Mouse (Mus musculus): ENCODE data around the gene 1700022I11Rik. TPM values are rescaled to one million over a fixed set of nuclear protein-coding genes. Genes with fewer than 3 reads are reported as not detected.
A peak's percentile ranks its signal among the peaks of the same experiment; 100 is the strongest.

1700022I11Rik gene
- total RNA-seq, 2 experiments from 2014 or later, result not detected

- peak; percentile 99 for ATAC-seq (ENCODE audit: poor library complexity, severe bottlenecking)
Measured at GRCm38 (mm10) chr4:43031237-43031995, 62.0 kb downstream of the 1700022I11Rik start, which contains the start of gene Stoml2. Gene Stoml2, minus strand, starts transcription at chr4:43031710.

GRCm38 (mm10) chr4:43032501-43032900, 63.1 kb downstream of the 1700022I11Rik start:
- ATAC-seq (ENCODE audit: poor library complexity, severe bottlenecking), result no peak

Other genes starting within 250 kb of the 1700022I11Rik start
- not detected in 2 replicates for gene 4930578G10Rik, start 234.1 kb upstream of the 1700022I11Rik start, total RNA-seq (2015)
- not detected in 2 replicates for gene 4930578G10Rik, start 234.1 kb upstream of the 1700022I11Rik start, total RNA-seq (2017)
- gene Ccl19, start 213.0 kb upstream of the 1700022I11Rik start, total RNA-seq (2015), result not detected in 2 replicates
- gene Ccl19, start 213.0 kb upstream of the 1700022I11Rik start, total RNA-seq (2017), result not detected in 2 replicates
- not detected in 2 replicates for gene Ccl21a, start 195.6 kb upstream of the 1700022I11Rik start, total RNA-seq (2015)
- gene Ccl21a, start 195.6 kb upstream of the 1700022I11Rik start, total RNA-seq (2017), result not detected in 2 replicates
- 0.11 TPM in 1 of 2 replicates, not detected in the other for gene Fam205a1, start 115.7 kb upstream of the 1700022I11Rik start, total RNA-seq (2015)
- not detected in 2 replicates for gene Fam205a1, start 115.7 kb upstream of the 1700022I11Rik start, total RNA-seq (2017)
- not detected in 2 replicates for gene Gm12394, start 112.8 kb upstream of the 1700022I11Rik start, total RNA-seq (2015)
- not detected in 2 replicates for gene Gm12394, start 112.8 kb upstream of the 1700022I11Rik start, total RNA-seq (2017)
- gene Fam205c, start 95.4 kb upstream of the 1700022I11Rik start, total RNA-seq (2015), result not detected in 2 replicates
- gene Fam205c, start 95.4 kb upstream of the 1700022I11Rik start, total RNA-seq (2017), result not detected in 2 replicates
- not detected in 2 replicates for gene Phf24, start 52.9 kb upstream of the 1700022I11Rik start, total RNA-seq (2015)
- under 0.01 TPM in 1 of 2 replicates, not detected in the other for gene Phf24, start 52.9 kb upstream of the 1700022I11Rik start, total RNA-seq (2017)
- gene Dnajb5, start 19.8 kb upstream of the 1700022I11Rik start, total RNA-seq (2015), result 5.4 and 6.0 TPM in 2 replicates
- gene Dnajb5, start 19.8 kb upstream of the 1700022I11Rik start, total RNA-seq (2017), result 2.6 and 6.3 TPM in 2 replicates
- gene Vcp, start 30.9 kb downstream of the 1700022I11Rik start, total RNA-seq (2015), result 81.5 and 86.4 TPM in 2 replicates
- 154 and 165 TPM in 2 replicates for gene Vcp, start 30.9 kb downstream of the 1700022I11Rik start, total RNA-seq (2017)
- 11.3 and 12.5 TPM in 2 replicates for gene Fancg, start 40.9 kb downstream of the 1700022I11Rik start, total RNA-seq (2015)
- 13.0 and 14.3 TPM in 2 replicates for gene Fancg, start 40.9 kb downstream of the 1700022I11Rik start, total RNA-seq (2017)
- 7.9 and 9.7 TPM in 2 replicates for gene Pigo, start 56.2 kb downstream of the 1700022I11Rik start, total RNA-seq (2015)
- gene Pigo, start 56.2 kb downstream of the 1700022I11Rik start, total RNA-seq (2017), result 5.6 and 11.1 TPM in 2 replicates
- 70.8 and 77.7 TPM in 2 replicates for gene Stoml2, start 62.1 kb downstream of the 1700022I11Rik start, total RNA-seq (2015)
- gene Stoml2, start 62.1 kb downstream of the 1700022I11Rik start, total RNA-seq (2017), result 62.3 and 79.3 TPM in 2 replicates
- 14.2 and 15.4 TPM in 2 replicates for gene Fam214b, start 76.6 kb downstream of the 1700022I11Rik start, total RNA-seq (2015)
- 31.7 and 33.6 TPM in 2 replicates for gene Fam214b, start 76.6 kb downstream of the 1700022I11Rik start, total RNA-seq (2017)
- 0.16 TPM in 2 replicates for gene Unc13b, start 89.3 kb downstream of the 1700022I11Rik start, total RNA-seq (2015)
- 0.24 and 0.48 TPM in 2 replicates for gene Unc13b, start 89.3 kb downstream of the 1700022I11Rik start, total RNA-seq (2017)

All from megakaryocyte, adult 5-6 weeks (primary cell).